Mouse (Mus musculus) heart, adult 8-10 months (tissue): ENCODE results near the gene Iqgap3. TPM values are rescaled to one million over a fixed set of nuclear protein-coding genes. Genes with fewer than 3 reads are reported as not detected.

Source experiments
- DNase-seq: peaks from one replicate; pipeline ENCODE4 v3.0.0; 2022; ENCODE audit warnings: low spot score
- total RNA-seq, 4 experiments: library from RNA; stranded (reverse); gene quantifications; 2 replicates each; pipeline ENCODE4 v1.2.4; 2022

Gene Iqgap3
- total RNA-seq, 4 experiments from 2014 or later = 0.22 to 0.80 (median 0.45) TPM

DNA sequence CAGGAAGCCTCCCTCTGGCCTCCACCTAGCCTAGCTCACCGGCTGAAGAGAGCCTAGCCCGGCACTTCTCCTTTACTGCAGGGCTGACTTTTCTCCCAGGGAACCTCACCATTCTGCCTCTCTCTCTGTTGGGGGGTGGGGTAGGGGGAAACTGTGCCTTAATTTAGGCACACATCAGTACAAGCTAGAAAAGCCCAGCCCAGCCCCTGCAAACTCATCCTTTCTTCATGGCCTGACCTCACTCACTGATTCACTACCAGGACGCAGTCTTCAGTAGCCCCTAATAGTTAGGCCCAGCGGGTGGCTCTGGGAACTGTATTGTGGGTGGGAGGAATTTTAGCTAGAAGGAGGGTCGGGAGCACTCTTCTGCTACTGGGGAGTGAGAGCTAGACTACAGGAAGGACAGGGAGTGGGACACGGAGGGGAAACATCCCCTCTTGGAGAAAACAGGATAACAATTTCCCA, 67.8 kb downstream of the Iqgap3 start:
- no peak for DNase-seq

DNA sequence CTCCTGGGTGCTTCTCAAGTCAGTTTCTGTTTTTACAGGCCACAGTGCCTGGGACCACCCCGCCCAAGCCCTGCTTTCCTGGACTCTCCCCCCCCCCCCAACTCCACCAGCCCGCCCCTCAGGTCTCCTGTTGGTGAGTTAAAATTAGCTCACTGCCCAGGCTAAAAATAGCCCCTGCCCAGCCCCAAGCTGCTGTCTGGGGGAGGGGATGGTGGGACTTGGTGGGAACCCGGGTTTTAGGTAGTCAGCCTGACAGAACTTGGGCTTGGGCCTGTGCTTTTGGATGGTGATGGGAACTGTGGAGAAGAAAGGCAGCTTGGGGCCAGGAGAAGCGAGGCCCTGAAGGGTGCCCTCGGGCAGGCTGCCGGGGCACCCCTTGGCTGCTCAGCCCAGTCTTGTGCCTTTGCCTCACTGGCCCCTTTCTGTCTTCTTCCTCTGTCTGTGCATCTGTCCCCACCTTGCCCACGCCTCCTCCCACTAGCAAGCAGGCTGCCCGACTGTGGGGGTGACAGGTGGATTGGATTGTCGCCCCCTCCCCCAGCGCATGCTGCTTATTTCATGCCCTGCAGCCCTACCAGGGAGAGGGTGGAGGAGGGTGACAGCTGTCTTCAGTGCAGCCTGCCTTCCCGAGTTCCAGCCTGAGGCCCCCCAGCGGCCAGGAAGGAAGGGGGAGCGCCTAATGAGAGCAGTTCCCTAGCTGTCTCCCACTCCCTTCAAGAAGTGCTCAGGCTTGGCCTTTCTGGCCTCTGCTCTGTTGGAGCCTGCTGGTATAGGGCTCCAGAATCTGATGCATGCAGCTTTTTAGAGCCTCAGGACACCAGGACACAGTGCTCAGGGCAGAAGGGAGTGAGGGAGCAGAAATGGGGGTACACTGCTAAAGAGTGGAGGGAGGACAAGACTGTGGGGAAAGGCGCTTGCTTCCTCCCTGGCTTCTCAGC, 68.6 kb downstream of the Iqgap3 start:
- no peak for DNase-seq

GRCm38 (mm10) chr3:88150999-88151364, 69.2 kb downstream of the Iqgap3 start:
- no peak for DNase-seq

GRCm38 (mm10) chr3:88152056-88152455, 70.3 kb downstream of the Iqgap3 start:
- DNase-seq = no peak

GRCm38 (mm10) chr3:88153290-88154011, 71.7 kb downstream of the Iqgap3 start:
- no peak for DNase-seq

GRCm38 (mm10) chr3:88154236-88154635, 72.5 kb downstream of the Iqgap3 start:
- no peak for DNase-seq

- DNase-seq = no peak
Observed at GRCm38 (mm10) chr3:88156817-88157216, 75.0 kb downstream of the Iqgap3 start.

DNA sequence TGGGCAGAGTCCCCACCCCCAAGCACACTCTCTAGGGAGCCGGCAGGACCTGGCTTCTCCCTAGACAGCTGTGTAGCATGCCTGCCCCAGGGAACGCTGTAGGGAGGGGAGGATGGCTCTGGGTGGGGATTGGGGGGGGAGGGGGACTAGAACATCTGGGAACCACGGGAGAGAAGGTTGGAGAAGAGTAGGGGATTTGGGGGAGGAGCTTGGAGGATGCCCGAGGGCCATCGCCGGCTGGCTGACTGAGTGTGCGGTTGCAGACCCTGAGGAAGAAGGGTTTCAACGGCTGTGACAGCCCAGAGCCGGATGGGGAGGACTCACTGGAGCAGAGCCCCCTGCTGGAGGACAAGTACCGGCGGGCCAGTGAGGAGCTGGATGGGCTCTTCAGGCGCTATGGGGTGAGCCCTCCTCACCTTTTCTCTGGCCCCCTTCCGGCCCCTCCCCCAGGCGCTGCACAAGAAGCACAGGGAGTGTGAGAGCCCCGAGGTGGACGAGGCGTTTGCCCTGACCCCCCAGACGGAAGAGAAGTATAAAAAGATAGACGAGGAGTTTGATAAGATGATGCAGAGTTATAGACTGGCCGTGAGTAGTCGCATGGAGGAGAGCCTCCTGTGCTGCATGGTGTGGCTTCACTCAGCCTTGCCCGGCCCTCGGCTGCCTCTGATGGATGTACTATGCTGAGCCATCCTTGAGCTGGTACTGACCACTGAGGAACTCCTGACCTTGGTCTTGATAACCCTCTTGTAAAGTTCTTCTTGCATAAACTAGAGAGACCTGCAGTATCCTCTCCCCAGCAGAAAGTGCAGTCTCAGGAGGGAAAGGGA, 76.2 kb downstream of the Iqgap3 start:
- no peak for DNase-seq

DNA sequence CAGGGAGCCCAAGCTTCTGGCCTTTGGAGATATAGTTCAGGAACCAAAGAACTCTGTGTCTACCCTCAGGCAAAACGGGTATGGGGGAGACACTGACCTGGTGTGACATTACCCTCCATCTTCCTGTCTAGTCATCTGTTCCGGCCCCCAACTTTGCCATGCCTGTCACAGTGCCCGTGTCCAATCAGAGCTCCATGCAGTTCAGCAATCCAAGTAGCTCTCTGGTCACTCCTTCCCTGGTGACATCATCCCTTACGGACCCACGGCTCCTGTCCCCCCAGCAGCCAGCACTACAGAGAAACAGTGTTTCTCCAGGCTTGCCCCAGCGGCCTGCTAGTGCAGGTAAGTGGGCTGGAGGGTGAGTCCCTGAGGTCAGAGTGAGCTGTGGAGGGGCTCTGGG, 77.2 kb downstream of the Iqgap3 start:
- DNase-seq = no peak

DNA sequence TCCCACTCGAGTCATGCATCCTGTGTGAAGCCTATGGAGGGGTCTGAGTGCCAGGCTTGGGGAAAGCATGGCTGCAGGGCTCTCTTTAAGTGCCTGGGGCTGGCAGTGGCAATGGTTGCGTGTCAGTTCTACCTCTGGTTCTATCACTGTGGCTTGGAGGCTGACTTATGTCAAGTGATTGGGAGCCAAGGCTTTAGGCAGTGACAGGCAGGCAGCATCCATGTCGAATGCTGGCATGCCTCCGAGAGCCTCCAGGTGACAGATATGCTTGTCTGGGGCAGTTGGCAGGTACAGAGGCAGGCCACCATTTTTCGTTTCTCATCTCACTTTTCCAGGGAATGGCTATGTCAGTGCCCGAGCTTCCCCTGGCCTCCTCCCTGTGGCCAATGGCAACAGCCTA, 79.1 kb downstream of the Iqgap3 start:
- no peak for DNase-seq

DNA sequence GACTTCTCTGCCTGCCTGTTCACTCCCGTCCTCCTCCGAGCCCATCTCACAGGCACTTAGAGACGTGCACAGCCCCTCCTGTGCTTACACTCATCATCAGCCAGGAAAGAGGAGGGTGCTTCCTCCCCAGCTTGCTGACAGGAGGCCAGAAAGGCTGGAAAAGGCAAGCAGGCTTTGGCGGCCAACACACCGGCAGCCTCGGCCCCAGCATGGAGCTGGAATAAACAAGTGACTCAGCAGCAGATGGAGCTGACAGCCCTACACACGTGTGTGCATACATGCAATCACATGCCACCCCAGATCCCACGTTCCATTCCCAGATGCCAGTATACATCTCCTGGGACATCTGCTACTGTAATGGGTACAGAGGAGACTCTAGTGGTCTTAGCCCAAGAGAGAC, 80.5 kb downstream of the Iqgap3 start:
- peak; percentile 78 for DNase-seq

- DNase-seq = no peak
Observed at GRCm38 (mm10) chr3:88162811-88163210, 81.0 kb downstream of the Iqgap3 start.

- no peak for DNase-seq
Observed at GRCm38 (mm10) chr3:88163847-88164246, 82.1 kb downstream of the Iqgap3 start.

- no peak for DNase-seq
Observed at GRCm38 (mm10) chr3:88164263-88164662, 82.5 kb downstream of the Iqgap3 start.

DNA sequence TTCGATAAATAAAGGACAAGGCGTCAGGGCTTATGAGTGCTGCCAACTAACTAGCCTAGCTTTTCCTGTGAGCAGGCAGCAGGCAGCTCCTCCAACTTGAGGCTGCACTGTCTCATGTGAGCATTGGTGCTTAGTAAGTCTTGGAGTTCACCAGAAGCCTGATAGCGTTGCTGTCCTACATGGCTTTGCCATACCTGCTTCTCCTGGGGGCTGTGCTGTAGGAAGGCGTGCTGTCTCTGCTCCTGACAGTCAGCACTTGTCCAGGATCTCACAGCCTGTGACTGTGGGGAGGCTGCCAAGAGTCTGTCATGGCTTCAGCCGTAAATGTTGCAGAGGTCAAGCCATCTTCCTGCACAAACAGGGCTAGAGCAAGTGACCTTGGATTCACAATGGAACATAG, 84.3 kb downstream of the Iqgap3 start:
- DNase-seq = peak; percentile 58

DNA sequence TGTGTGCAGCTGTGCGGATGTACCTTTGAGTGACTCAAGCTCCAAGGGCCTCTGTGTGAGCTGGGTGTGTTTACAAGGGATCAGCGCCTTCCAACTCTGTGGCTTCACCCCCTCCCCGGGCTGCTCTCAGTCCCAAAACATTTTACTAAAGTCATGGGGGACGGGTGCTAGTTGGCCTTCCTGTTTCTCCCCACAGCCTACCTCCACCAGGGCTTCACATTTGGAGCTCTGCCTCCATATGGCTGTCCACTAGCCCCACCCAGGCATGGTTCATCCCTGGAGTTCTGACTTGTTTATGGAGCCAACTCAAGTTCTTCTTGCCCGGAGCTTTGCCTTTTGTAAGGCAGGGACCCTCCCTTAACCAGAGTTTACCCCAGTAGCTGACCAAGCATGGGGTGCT, 88.6 kb downstream of the Iqgap3 start:
- no peak for DNase-seq

Other genes with a start within 250 kb of the Iqgap3 start
- gene Sh2d2a, start 235.2 kb upstream of the Iqgap3 start, total RNA-seq = under 1 TPM in 2 of 4 experiments, not detected in 2; 0.06 to 0.16 TPM
- gene Prcc, start 196.4 kb upstream of the Iqgap3 start, total RNA-seq = 10 to 100 TPM; 40.7 to 49.8 (median 45.6) TPM
- gene Hdgf, start 175.7 kb upstream of the Iqgap3 start, total RNA-seq = 100 to 1,000 TPM; 109 to 118 (median 117) TPM
- 10 to 100 TPM; 73.5 to 80.6 (median 77.1) TPM for gene Mrpl24, start 162.5 kb upstream of the Iqgap3 start, total RNA-seq
- gene Isg20l2, start 151.7 kb upstream of the Iqgap3 start, total RNA-seq = 1 to 10 TPM; 9.0 to 9.8 (median 9.7) TPM
- gene Rrnad1, start 151.3 kb upstream of the Iqgap3 start, total RNA-seq = 1 to 10 TPM; 4.6 to 6.7 (median 5.3) TPM
- not detected for gene Crabp2, start 133.3 kb upstream of the Iqgap3 start, total RNA-seq
- 10 to 100 TPM; 10.1 to 25.1 (median 18.9) TPM for gene Nes, start 110.9 kb upstream of the Iqgap3 start, total RNA-seq
- gene Bcan, start 81.7 kb upstream of the Iqgap3 start, total RNA-seq = under 1 TPM in 3 of 4 experiments, not detected in 1; 0.09 to 0.69 (median 0.27) TPM
- gene Hapln2, start 54.4 kb upstream of the Iqgap3 start, total RNA-seq = not detected
- gene Gpatch4, start 38.9 kb upstream of the Iqgap3 start, total RNA-seq = 10 to 100 TPM in 3 of 4 experiments, 1 to 10 TPM in 1; 9.8 to 11.7 (median 10.8) TPM
- 100 to 1,000 TPM in 1 of 4 experiments, 10 to 100 TPM in 3; 94.4 to 103 (median 96.3) TPM for gene Naxe, start 23.5 kb upstream of the Iqgap3 start, total RNA-seq
- gene Ttc24, start 3.7 kb upstream of the Iqgap3 start, total RNA-seq = not detected
- gene Mef2d, start 60.4 kb downstream of the Iqgap3 start, total RNA-seq = 100 to 1,000 TPM; 125 to 139 (median 131) TPM
- gene Rhbg, start 172.7 kb downstream of the Iqgap3 start, total RNA-seq = not detected
- under 1 TPM in 3 of 4 experiments, not detected in 1; 0.25 to 0.44 (median 0.29) TPM for gene Gm38392, start 205.2 kb downstream of the Iqgap3 start, total RNA-seq
- 10 to 100 TPM in 1 of 4 experiments, 1 to 10 TPM in 3; 5.6 to 12.0 (median 7.5) TPM for gene Tsacc, start 215.0 kb downstream of the Iqgap3 start, total RNA-seq
- 100 to 1,000 TPM; 146 to 187 (median 164) TPM for gene Cct3, start 215.1 kb downstream of the Iqgap3 start, total RNA-seq
- gene Glmp, start 243.1 kb downstream of the Iqgap3 start, total RNA-seq = 10 to 100 TPM; 74.5 to 85.8 (median 82.1) TPM